Mouse (Mus musculus) heart, adult 2 months (tissue): ENCODE results near the gene Csrp2.

ENCODE experiments used
- CTCF ChIP-seq: fragments of 200-600 bp; IDR thresholded peaks from 2 replicates; pipeline ENCODE4 v1.8.1; 2022; ENCODE audit warnings: antibody characterized with exemption, mild to moderate bottlenecking, moderate library complexity
- EP300 ChIP-seq: fragments of 200-500 bp; IDR thresholded peaks from 2 replicates; pipeline ENCODE4 v1.6.1; 2011; ENCODE audit warnings: low read depth, low read length, control low read depth; ENCODE audit not compliant: insufficient read depth
- POLR2A ChIP-seq: fragments of 200-500 bp; IDR thresholded peaks from 2 replicates; pipeline ENCODE4 v1.6.1; 2011; ENCODE audit warnings: mild to moderate bottlenecking, low read depth, low read length, control low read depth; ENCODE audit not compliant: insufficient read depth

DNA sequence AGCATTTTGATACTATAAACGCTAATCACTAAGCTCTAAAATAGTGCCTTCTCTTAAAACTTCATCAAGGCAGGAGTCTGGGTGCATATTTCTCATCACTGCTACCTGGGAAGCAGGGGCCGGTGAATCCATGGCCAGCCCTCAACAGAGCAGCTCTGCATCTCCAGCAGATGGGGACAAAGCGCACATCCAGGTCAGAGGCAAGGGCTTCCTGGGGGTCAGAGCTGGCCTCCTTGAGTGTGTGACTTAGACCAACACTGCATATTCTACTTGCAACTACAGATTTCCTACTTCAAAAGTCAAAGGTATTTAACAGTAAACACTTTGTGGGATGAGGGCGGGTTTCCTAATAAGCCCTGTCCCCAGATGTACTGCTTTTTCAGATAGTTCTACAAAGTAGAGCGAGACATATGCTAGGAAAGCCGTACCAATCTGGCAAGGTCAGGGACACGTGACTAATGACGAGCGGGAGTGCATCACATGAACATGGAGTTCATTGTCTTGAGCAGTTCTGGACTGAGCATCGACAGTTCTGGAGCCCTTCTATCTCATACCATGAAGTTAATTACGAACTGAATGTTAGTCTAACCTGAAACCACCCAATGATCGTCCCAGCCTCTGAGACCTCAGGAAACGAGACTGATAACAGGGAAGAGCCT is 21.3 kb downstream of the Csrp2 start:
- TF ChIP-seq POLR2A = no peak
- TF ChIP-seq CTCF = peak; percentile 26
- TF ChIP-seq EP300 = no peak
